Mouse (Mus musculus): ENCODE data around the gene Six4. TPM values are rescaled to one million over a fixed set of nuclear protein-coding genes. Genes with fewer than 3 reads are reported as not detected.
"Not testable (repeated sequence)": the region's sequence is repeated elsewhere in the genome, so short reads cannot be mapped to it uniquely, and the experiment has no call there.

Six4 gene
- under 1 TPM; 0.57 to 0.59 TPM for total RNA-seq (2021)

- peak in 1 of 2 experiments; percentile 10 for DNase-seq (ENCODE audit: extremely low spot score in 1 of 2, low spot score in 1 of 2)
Observed at GRCm38 (mm10) chr12:73113196-73113595, at the start of gene Six4. Gene Six4, minus strand, starts transcription at chr12:73113456.

- DNase-seq (ENCODE audit: extremely low spot score in 1 of 2, low spot score in 1 of 2) = no peak
Observed at GRCm38 (mm10) chr12:73162408-73163181, 49.3 kb upstream of the Six4 start.

- DNase-seq (ENCODE audit: extremely low spot score in 1 of 2, low spot score in 1 of 2) = no peak
Observed at GRCm38 (mm10) chr12:73160341-73160740, 47.1 kb upstream of the Six4 start.

GRCm38 (mm10) chr12:73154150-73154549 is 40.9 kb upstream of the Six4 start:
- DNase-seq (ENCODE audit: extremely low spot score in 1 of 2, low spot score in 1 of 2) = no peak

GRCm38 (mm10) chr12:73151038-73151437 is 37.8 kb upstream of the Six4 start:
- not testable (repeated sequence) for DNase-seq (ENCODE audit: extremely low spot score in 1 of 2, low spot score in 1 of 2)

GRCm38 (mm10) chr12:73147236-73147635 is 34.0 kb upstream of the Six4 start:
- DNase-seq (ENCODE audit: extremely low spot score in 1 of 2, low spot score in 1 of 2) = no peak

- no peak for DNase-seq (ENCODE audit: extremely low spot score in 1 of 2, low spot score in 1 of 2)
Observed at GRCm38 (mm10) chr12:73140732-73141131, 27.5 kb upstream of the Six4 start.

- no peak for DNase-seq (ENCODE audit: extremely low spot score in 1 of 2, low spot score in 1 of 2)
Observed at GRCm38 (mm10) chr12:73125250-73125649, 12.0 kb upstream of the Six4 start.

GRCm38 (mm10) chr12:73123093-73124041 is 10.1 kb upstream of the Six4 start, which contains the start of gene Mnat1:
Gene Mnat1, plus strand, starts transcription at chr12:73123717.
- DNase-seq (ENCODE audit: extremely low spot score in 1 of 2, low spot score in 1 of 2) = peak; percentile 85 to 90

- DNase-seq (ENCODE audit: extremely low spot score in 1 of 2, low spot score in 1 of 2) = peak; percentile 17 to 26
Observed at GRCm38 (mm10) chr12:73112326-73113087, 749 bp downstream of the Six4 start.

- DNase-seq (ENCODE audit: extremely low spot score in 1 of 2, low spot score in 1 of 2) = no peak
Observed at GRCm38 (mm10) chr12:73111561-73112325, 1.5 kb downstream of the Six4 start.

- no peak for DNase-seq (ENCODE audit: extremely low spot score in 1 of 2, low spot score in 1 of 2)
Observed at GRCm38 (mm10) chr12:73110431-73111111, 2.7 kb downstream of the Six4 start.

- no peak for DNase-seq (ENCODE audit: extremely low spot score in 1 of 2, low spot score in 1 of 2)
Observed at GRCm38 (mm10) chr12:73107821-73108220, 5.4 kb downstream of the Six4 start.

- no peak for DNase-seq (ENCODE audit: extremely low spot score in 1 of 2, low spot score in 1 of 2)
Observed at GRCm38 (mm10) chr12:73103713-73104112, 9.5 kb downstream of the Six4 start.

- no peak for DNase-seq (ENCODE audit: extremely low spot score in 1 of 2, low spot score in 1 of 2)
Observed at GRCm38 (mm10) chr12:73098593-73098992, 14.7 kb downstream of the Six4 start.

GRCm38 (mm10) chr12:73096177-73096576 is 17.1 kb downstream of the Six4 start:
- not testable (repeated sequence) for DNase-seq (ENCODE audit: extremely low spot score in 1 of 2, low spot score in 1 of 2)

GRCm38 (mm10) chr12:73094605-73095004 is 18.7 kb downstream of the Six4 start:
- DNase-seq (ENCODE audit: extremely low spot score in 1 of 2, low spot score in 1 of 2) = no peak

- no peak for DNase-seq (ENCODE audit: extremely low spot score in 1 of 2, low spot score in 1 of 2)
Observed at GRCm38 (mm10) chr12:73094189-73094588, 19.1 kb downstream of the Six4 start.

GRCm38 (mm10) chr12:73090672-73091335 is 22.5 kb downstream of the Six4 start:
- DNase-seq (ENCODE audit: extremely low spot score in 1 of 2, low spot score in 1 of 2) = no peak

Data from layer of hippocampus, postnatal 25 days (tissue).